Mouse (Mus musculus) midbrain, embryonic 15.5 days (tissue): ENCODE results near the gene Utp15. TPM values are rescaled to one million over a fixed set of nuclear protein-coding genes. Genes with fewer than 3 reads are reported as not detected.

ENCODE experiments used
- ATAC-seq: fragments of 200-750 bp; cut with Nextera tagmentation; replicated peaks from 2 replicates; pipeline ENCODE4 v1.8.0; 2017; ENCODE audit warnings: moderate TSS enrichment
- H3K27ac ChIP-seq: fragments of 300-500 bp; sonication (generic); 2 replicates; pipeline ENCODE4 v1.5.1; 2015; ENCODE audit warnings: mild to moderate bottlenecking, inconsistent platforms
- H3K27me3 ChIP-seq: fragments of 300-500 bp; sonication (generic); replicated peaks from 2 replicates; pipeline ENCODE4 v1.6.1; 2015; ENCODE audit warnings: inconsistent platforms
- H3K36me3 ChIP-seq: fragments of 300-500 bp; sonication (generic); replicated peaks from 2 replicates; pipeline ENCODE4 v1.6.1; 2015; ENCODE audit warnings: inconsistent platforms
- H3K4me1 ChIP-seq: fragments of 300-500 bp; sonication (generic); 2 replicates; pipeline ENCODE4 v1.6.1; 2015; ENCODE audit warnings: inconsistent platforms
- H3K4me2 ChIP-seq: fragments of 300-500 bp; sonication (generic); 2 replicates; pipeline ENCODE4 v1.6.1; 2015; ENCODE audit warnings: inconsistent platforms, mild to moderate bottlenecking, moderate library complexity
- H3K4me3 ChIP-seq: fragments of 300-500 bp; sonication (generic); 2 replicates; pipeline ENCODE4 v1.5.1; 2015; ENCODE audit warnings: mild to moderate bottlenecking, inconsistent platforms
- H3K9ac ChIP-seq: fragments of 300-500 bp; sonication (generic); 2 replicates; pipeline ENCODE4 v1.6.1; 2015; ENCODE audit warnings: mild to moderate bottlenecking, inconsistent platforms
- H3K9me3 ChIP-seq: fragments of 300-500 bp; sonication (generic); 2 replicates; pipeline ENCODE4 v1.6.1; 2016; ENCODE audit warnings: inconsistent platforms
- WGBS: fragments of 180-500 bp; shearing (Covaris S2); methylation state at CpG from one replicate; pipeline ENCODE4 v1.1.7; 2015; ENCODE audit warnings: mixed read lengths; 5-methylcytosine and 5-hydroxymethylcytosine counted together
- polyA plus RNA-seq: library from polyadenylated mRNA; unstranded; fragments of >200 nt; fragmentation: Nextera tagmentation; extraction: Ambion mirVana; gene quantifications from 2 replicates; pipeline ENCODE4 v1.2.1, GENCODE M21; 2015

Gene Utp15
- polyA plus RNA-seq, 1 experiment from 2014 or later = 34.1 TPM

GRCm38 (mm10) chr13:98205111-98205510 lies 57.7 kb downstream of the Utp15 start:
- peak; percentile 24; the same call in 1 of the 2 replicates for ATAC-seq
- 28% methylated on average over 8 of the region's 8 CpGs for WGBS
- Histone ChIP-seq H3K4me2 (peak overlapping the region; percentile 99), H3K27me3 (0 out of 2 replicates have a peak, but pooled peaks cover 5% of the 10 kb centered on the region), H3K27ac (no peak overlapping the region), H3K9ac (no peak overlapping the region), H3K9me3 (no peaks in the 10 kb centered on the region), H3K4me3 (peak overlapping the region; percentile 82), H3K36me3 (no peaks in the 10 kb centered on the region), H3K4me1 (peaks cover 19% of the 10 kb centered on the region)

GRCm38 (mm10) chr13:98204371-98204770 lies 58.5 kb downstream of the Utp15 start:
- H3K27ac ChIP-seq = no peak overlapping the region
- H3K4me3 ChIP-seq = no peak overlapping the region
- H3K9me3 ChIP-seq = no peaks in the 10 kb centered on the region
- ATAC-seq = no peak
- H3K36me3 ChIP-seq = no peaks in the 10 kb centered on the region
- H3K4me2 ChIP-seq = no peak overlapping the region
- peaks cover 19% of the 10 kb centered on the region for H3K4me1 ChIP-seq
- WGBS = 93% methylated on average over 8 of the region's 8 CpGs
- H3K9ac ChIP-seq = no peak overlapping the region
- H3K27me3 ChIP-seq = 0 out of 2 replicates have a peak, but pooled peaks cover 5% of the 10 kb centered on the region

GRCm38 (mm10) chr13:98201436-98201835 lies 61.4 kb downstream of the Utp15 start:
- Histone ChIP-seq H3K4me3 (no peak overlapping the region), H3K4me1 (peaks cover 14% of the 10 kb centered on the region), H3K27me3 (no peaks in the 10 kb centered on the region), H3K9ac (no peak overlapping the region), H3K4me2 (no peak overlapping the region), H3K27ac (no peak overlapping the region), H3K9me3 (no peaks in the 10 kb centered on the region), H3K36me3 (no peaks in the 10 kb centered on the region)
- no peak for ATAC-seq
- WGBS = 61% methylated on average over 9 of the region's 9 CpGs

Other genes with a start within 250 kb of the Utp15 start
- 27.0 and 27.5 TPM in 2 replicates for gene Arhgef28, start 56.6 kb downstream of the Utp15 start, polyA plus RNA-seq
- gene Ankra2, start within 50 bp of the Utp15 start, polyA plus RNA-seq = 73.8 and 79.0 TPM in 2 replicates
- not detected in 2 replicates for gene Gm21976, start 16.8 kb upstream of the Utp15 start, polyA plus RNA-seq
- gene Btf3, start 54.0 kb upstream of the Utp15 start, polyA plus RNA-seq = 426 and 445 TPM in 2 replicates
- gene Foxd1, start 91.2 kb upstream of the Utp15 start, polyA plus RNA-seq = 0.89 and 1.0 TPM in 2 replicates
- 0.56 and 1.1 TPM in 2 replicates for gene Gm10320, start 229.0 kb upstream of the Utp15 start, polyA plus RNA-seq